Mouse (Mus musculus): ENCODE data around the gene 4931414P19Rik. TPM values are rescaled to one million over a fixed set of nuclear protein-coding genes. Genes with fewer than 3 reads are reported as not detected.
A peak's percentile ranks its signal among the peaks of the same experiment; 100 is the strongest.

4931414P19Rik gene
- polyA plus RNA-seq, 1 experiment, result 6.6 TPM

DNA sequence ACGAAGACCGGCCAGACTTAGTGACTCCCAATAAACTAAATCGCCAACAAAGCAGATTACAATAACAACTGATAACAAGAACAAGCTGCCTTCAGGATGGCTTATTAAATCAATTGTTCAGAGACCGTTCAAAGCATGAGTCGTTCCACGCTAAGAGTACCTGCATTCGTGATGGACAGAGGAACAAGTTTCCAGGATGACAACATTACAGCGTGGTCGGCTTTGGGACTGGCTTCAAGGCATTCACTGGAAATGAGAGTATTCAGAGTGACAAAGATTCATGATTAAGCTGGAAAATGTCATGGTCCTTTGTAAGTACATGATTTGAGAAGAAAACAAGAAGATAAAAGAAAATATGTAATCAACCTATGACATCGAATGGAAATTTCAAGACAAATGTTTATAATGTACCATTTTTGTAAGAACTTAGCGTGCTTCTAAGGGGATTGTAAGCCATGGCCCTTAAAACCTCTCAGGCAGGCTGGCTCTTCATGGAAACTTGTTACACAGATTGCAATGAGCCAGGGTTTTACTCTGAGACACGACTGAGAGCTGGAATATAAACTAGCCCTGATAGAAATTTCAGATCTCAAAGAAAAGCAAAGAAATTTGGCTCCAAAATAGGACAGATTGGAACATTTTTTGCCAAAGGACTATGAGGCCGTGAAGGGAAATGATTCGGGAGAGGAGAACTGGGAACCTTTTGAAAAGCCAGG, 45.1 kb downstream of the 4931414P19Rik start:
- 81% methylated on average over 14 of the region's 14 CpGs for WGBS
- no peak overlapping the region for H3K27ac ChIP-seq (ENCODE audit: control insufficient read depth, insufficient read depth, low read depth, low read length, poor library complexity)
- H3K4me1 ChIP-seq (ENCODE audit: control insufficient read depth, insufficient read depth, low read length), result no peaks in the 10 kb centered on the region
- TF ChIP-seq CTCF (IDR thresholded peaks at IDR 0.05; ENCODE audit: control insufficient read depth, insufficient read depth, low read length), result no peak
- no peak overlapping the region for H3K4me3 ChIP-seq (replicated peaks; ENCODE audit: control insufficient read depth, low read depth, low read length)

DNA sequence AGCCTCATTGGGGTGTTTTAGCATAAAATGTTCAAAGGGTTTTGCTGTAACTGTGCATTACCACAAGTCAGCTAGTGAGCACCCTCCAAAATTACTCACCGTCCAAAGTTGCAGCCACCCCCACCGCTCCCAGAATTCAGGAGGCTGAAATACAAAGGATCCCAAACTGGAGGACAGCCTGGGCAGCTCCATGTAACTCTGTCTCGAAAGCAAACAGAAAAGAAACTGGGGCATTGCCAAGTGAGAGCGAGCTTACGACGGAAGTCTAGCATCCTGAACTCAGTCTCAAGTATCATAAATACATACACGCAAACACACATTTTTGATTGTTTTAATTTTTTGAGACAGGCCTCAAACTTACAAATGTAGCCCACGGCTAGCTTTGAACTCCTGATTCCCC, 48.5 kb downstream of the 4931414P19Rik start:
- H3K27ac ChIP-seq (ENCODE audit: control insufficient read depth, insufficient read depth, low read depth, low read length, poor library complexity), result no peak overlapping the region
- 84% methylated on average over 8 of the region's 8 CpGs for WGBS
- peaks cover 1% of the 10 kb centered on the region; the same call in 1 of the 2 replicates for H3K4me1 ChIP-seq (ENCODE audit: control insufficient read depth, insufficient read depth, low read length)
- TF ChIP-seq POLR2A (IDR thresholded peaks at IDR 0.05; ENCODE audit: borderline replicate concordance, control insufficient read depth, low read depth, low read length), result no peak
- TF ChIP-seq CTCF (IDR thresholded peaks at IDR 0.05; ENCODE audit: control insufficient read depth, insufficient read depth, low read length), result no peak
- H3K4me3 ChIP-seq (replicated peaks; ENCODE audit: control insufficient read depth, low read depth, low read length), result no peak overlapping the region

DNA sequence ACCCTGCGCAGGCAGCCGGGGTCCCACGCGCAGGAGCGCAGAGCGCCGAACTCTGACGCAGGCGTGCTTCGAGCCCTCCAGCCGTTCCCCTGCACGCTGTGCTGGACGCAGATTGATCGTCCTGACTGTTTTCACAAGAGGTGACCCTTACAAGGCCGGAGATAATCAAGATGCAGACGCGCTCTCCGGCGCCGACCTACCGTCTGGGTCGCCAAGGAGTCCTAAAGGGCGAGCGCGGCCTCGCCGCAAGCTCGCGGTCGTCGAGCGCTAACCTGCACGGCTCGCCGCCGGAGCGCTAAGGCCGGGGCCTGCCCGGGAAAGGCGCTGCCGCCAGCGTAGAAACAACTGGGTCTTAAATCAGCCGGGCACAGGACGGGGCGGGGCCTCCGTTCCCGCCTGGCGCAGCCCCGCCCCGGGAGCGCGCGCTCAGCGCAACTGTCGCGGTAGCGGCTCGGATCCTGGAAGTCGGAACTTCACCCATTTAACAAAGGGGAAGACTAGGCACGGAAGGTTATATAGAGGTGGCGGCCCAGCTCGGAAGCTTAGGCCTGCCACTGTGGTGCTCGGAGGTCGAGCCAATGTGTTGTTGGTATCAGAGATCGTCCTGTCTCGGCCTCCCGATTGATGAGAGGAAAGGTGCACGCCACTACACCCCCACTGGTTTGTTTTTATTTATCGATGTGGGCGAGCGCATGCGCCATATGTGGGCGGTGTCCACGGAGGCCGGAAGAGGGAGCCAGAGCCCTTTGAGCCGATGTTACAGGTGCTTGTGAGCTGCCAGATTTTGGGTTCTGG, 51.6 kb downstream of the 4931414P19Rik start, which contains the start of gene Haus4:
Haus4 (minus strand) TSS at position 642 of the 795 bp plus-strand sequence.
- H3K27ac ChIP-seq (ENCODE audit: control insufficient read depth, insufficient read depth, low read depth, low read length, poor library complexity), result peak within 1 kb of the TSS; percentile 98
- under 1% methylated on average over 76 of the region's 76 CpGs for WGBS
- H3K4me3 ChIP-seq (replicated peaks; ENCODE audit: control insufficient read depth, low read depth, low read length), result peak within 1 kb of the TSS; percentile 88
- TF ChIP-seq CTCF (IDR thresholded peaks at IDR 0.05; ENCODE audit: control insufficient read depth, insufficient read depth, low read length), result peak; percentile 80
- peak; percentile 82 for TF ChIP-seq POLR2A (IDR thresholded peaks at IDR 0.05; ENCODE audit: borderline replicate concordance, control insufficient read depth, low read depth, low read length)
- H3K4me1 ChIP-seq (ENCODE audit: control insufficient read depth, insufficient read depth, low read length), result peaks cover 1% of the 10 kb centered on the region; the same call in 1 of the 2 replicates

DNA sequence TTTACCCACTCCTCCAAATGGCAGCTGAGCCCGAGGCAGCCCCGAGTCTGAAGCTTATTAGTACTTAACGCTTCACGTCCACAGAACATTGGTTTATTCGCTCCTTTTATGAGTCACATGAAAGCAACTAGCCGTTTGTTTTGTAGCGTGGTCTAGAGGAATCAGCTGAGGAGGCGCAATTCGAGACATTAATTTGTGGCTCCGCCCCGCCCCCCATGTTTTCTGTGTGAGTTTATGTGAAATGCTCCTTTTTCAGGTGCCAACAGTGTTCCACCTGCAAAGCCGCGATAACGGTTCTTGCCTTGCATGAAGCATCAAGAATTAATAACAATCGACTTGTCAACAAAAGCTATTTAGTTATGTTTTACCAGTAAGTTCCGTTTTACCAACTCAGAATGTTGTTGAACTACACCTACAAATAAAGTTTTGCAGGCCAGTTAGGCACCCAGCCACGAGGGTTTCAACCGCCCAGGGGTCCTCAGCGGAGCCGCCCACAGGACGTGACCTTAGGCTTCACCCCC, 52.3 kb downstream of the 4931414P19Rik start:
- WGBS, result under 1% methylated on average over 21 of the region's 21 CpGs
- H3K27ac ChIP-seq (ENCODE audit: control insufficient read depth, insufficient read depth, low read depth, low read length, poor library complexity), result peak overlapping the region; percentile 98
- peaks cover 1% of the 10 kb centered on the region; the same call in 1 of the 2 replicates for H3K4me1 ChIP-seq (ENCODE audit: control insufficient read depth, insufficient read depth, low read length)
- H3K4me3 ChIP-seq (replicated peaks; ENCODE audit: control insufficient read depth, low read depth, low read length), result peak overlapping the region; percentile 88
- no peak for TF ChIP-seq CTCF (IDR thresholded peaks at IDR 0.05; ENCODE audit: control insufficient read depth, insufficient read depth, low read length)
- TF ChIP-seq POLR2A (IDR thresholded peaks at IDR 0.05; ENCODE audit: borderline replicate concordance, control insufficient read depth, low read depth, low read length), result no peak

DNA sequence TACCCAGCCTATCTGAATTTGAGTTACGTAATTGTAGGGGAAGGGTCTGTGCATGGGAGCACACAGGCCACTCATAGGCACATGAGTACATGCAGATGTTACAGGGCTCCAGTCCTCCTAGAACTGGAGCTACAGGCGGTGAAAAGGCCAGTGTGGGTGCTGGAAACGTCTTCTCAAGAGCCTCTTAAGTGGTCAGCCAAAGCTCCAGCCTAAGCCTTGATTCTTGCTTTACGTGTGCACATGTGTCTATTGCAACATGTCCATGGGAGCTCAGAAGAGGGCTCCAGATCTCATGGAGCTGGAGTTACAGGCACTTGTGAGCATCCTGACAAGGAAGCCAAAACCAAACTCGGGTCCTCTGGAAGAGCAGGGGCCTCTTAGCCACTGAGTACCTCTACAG, 61.1 kb downstream of the 4931414P19Rik start:
- H3K27ac ChIP-seq (ENCODE audit: control insufficient read depth, insufficient read depth, low read depth, low read length, poor library complexity), result no peak overlapping the region
- TF ChIP-seq POLR2A (IDR thresholded peaks at IDR 0.05; ENCODE audit: borderline replicate concordance, control insufficient read depth, low read depth, low read length) (no peak), CTCF (IDR thresholded peaks at IDR 0.05; ENCODE audit: control insufficient read depth, insufficient read depth, low read length) (no peak)
- no peaks in the 10 kb centered on the region for H3K4me1 ChIP-seq (ENCODE audit: control insufficient read depth, insufficient read depth, low read length)
- H3K4me3 ChIP-seq (replicated peaks; ENCODE audit: control insufficient read depth, low read depth, low read length), result no peak overlapping the region
- 89% methylated on average over 5 of the region's 5 CpGs for WGBS

DNA sequence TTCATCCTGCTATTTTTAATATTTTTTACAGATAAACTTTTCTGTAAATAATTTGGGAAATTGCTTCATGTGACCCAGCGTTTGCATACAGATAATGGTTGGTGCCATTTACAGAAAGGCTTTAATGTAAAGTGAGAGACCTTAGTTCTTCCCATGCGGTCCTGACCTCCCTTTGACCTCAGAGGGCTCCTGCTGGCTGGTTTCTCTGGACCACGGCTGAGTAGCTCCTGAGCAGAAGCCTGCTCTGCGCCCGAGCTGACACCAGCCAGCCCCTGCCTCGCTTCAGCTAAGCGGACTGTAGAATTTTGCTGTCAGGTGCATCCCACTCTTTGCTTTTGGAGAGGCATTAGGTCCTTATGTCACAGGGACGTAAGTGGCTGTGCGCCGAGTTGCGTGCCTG, 65.0 kb downstream of the 4931414P19Rik start:
- TF ChIP-seq CTCF (IDR thresholded peaks at IDR 0.05; ENCODE audit: control insufficient read depth, insufficient read depth, low read length) (no peak), POLR2A (IDR thresholded peaks at IDR 0.05; ENCODE audit: borderline replicate concordance, control insufficient read depth, low read depth, low read length) (no peak)
- H3K4me1 ChIP-seq (ENCODE audit: control insufficient read depth, insufficient read depth, low read length), result no peaks in the 10 kb centered on the region
- H3K27ac ChIP-seq (ENCODE audit: control insufficient read depth, insufficient read depth, low read depth, low read length, poor library complexity), result no peak overlapping the region
- WGBS, result 89% methylated on average over 11 of the region's 11 CpGs
- no peak overlapping the region for H3K4me3 ChIP-seq (replicated peaks; ENCODE audit: control insufficient read depth, low read depth, low read length)

DNA sequence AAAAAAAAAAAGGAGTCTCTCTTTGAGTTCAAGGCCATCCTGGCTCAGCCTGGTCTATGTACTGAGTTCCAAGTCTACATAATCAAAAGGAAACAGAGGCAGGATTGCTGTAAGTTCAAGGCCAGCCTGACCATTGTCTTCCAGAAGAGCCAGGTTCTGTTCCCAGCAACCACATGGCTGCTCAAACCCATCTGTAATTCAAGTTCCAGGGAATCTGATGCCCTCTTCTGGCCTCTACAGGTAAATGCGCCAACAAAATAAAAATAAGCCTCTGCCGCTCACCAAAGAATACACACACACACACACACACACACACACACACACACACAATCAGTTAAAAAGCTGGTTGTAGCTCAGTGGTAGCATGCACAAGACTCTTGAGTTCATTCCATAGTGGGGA, 67.2 kb downstream of the 4931414P19Rik start:
- H3K4me1 ChIP-seq (ENCODE audit: control insufficient read depth, insufficient read depth, low read length), result no peaks in the 10 kb centered on the region
- H3K27ac ChIP-seq (ENCODE audit: control insufficient read depth, insufficient read depth, low read depth, low read length, poor library complexity), result no peak overlapping the region
- TF ChIP-seq CTCF (IDR thresholded peaks at IDR 0.05; ENCODE audit: control insufficient read depth, insufficient read depth, low read length) (no peak), POLR2A (IDR thresholded peaks at IDR 0.05; ENCODE audit: borderline replicate concordance, control insufficient read depth, low read depth, low read length) (no peak)
- no peak overlapping the region for H3K4me3 ChIP-seq (replicated peaks; ENCODE audit: control insufficient read depth, low read depth, low read length)
- 92% methylated on average over 2 of the region's 2 CpGs for WGBS

Other genes with a start within 250 kb of the 4931414P19Rik start
- gene Oxa1l, start 245.2 kb downstream of the 4931414P19Rik start, polyA plus RNA-seq (2011; ENCODE audit: insufficient read depth, insufficient read length, low replicate concordance, missing spikeins), result 39.1 and 64.9 TPM in 2 replicates
- 5.8 and 15.2 TPM in 2 replicates for gene Slc7a7, start 188.2 kb downstream of the 4931414P19Rik start, polyA plus RNA-seq (2011; ENCODE audit: insufficient read depth, insufficient read length, low replicate concordance, missing spikeins)
- 81.1 and 169 TPM in 2 replicates for gene Mrpl52, start 179.1 kb downstream of the 4931414P19Rik start, polyA plus RNA-seq (2011; ENCODE audit: insufficient read depth, insufficient read length, low replicate concordance, missing spikeins)
- gene Mmp14, start 174.4 kb downstream of the 4931414P19Rik start, polyA plus RNA-seq (2011; ENCODE audit: insufficient read depth, insufficient read length, low replicate concordance, missing spikeins), result 6.7 and 17.2 TPM in 2 replicates
- gene Lrp10, start 141.9 kb downstream of the 4931414P19Rik start, polyA plus RNA-seq (2011; ENCODE audit: insufficient read depth, insufficient read length, low replicate concordance, missing spikeins), result 21.5 and 29.0 TPM in 2 replicates
- 0.80 TPM in 1 of 2 replicates, not detected in the other for gene Rem2, start 129.9 kb downstream of the 4931414P19Rik start, polyA plus RNA-seq (2011; ENCODE audit: insufficient read depth, insufficient read length, low replicate concordance, missing spikeins)
- gene Prmt5, start 88.5 kb downstream of the 4931414P19Rik start, polyA plus RNA-seq (2011; ENCODE audit: insufficient read depth, insufficient read length, low replicate concordance, missing spikeins), result 15.6 and 49.1 TPM in 2 replicates
- gene Haus4, start 51.4 kb downstream of the 4931414P19Rik start, polyA plus RNA-seq (2011; ENCODE audit: insufficient read depth, insufficient read length, low replicate concordance, missing spikeins), result 32.6 and 33.5 TPM in 2 replicates
- gene Ajuba, start 28.4 kb downstream of the 4931414P19Rik start, polyA plus RNA-seq (2011; ENCODE audit: insufficient read depth, insufficient read length, low replicate concordance, missing spikeins), result 5.1 TPM in 1 of 2 replicates, not detected in the other
- 69.3 and 91.4 TPM in 2 replicates for gene Psmb5, start 12.0 kb upstream of the 4931414P19Rik start, polyA plus RNA-seq (2011; ENCODE audit: insufficient read depth, insufficient read length, low replicate concordance, missing spikeins)
- gene Psmb11, start 15.4 kb upstream of the 4931414P19Rik start, polyA plus RNA-seq (2011; ENCODE audit: insufficient read depth, insufficient read length, low replicate concordance, missing spikeins), result 0.47 TPM in 1 of 2 replicates, not detected in the other
- not detected in 2 replicates for gene Gm17606, start 35.0 kb upstream of the 4931414P19Rik start, polyA plus RNA-seq (2011; ENCODE audit: insufficient read depth, insufficient read length, low replicate concordance, missing spikeins)
- gene Cdh24, start 35.4 kb upstream of the 4931414P19Rik start, polyA plus RNA-seq (2011; ENCODE audit: insufficient read depth, insufficient read length, low replicate concordance, missing spikeins), result 4.1 and 7.0 TPM in 2 replicates
- gene 1700123O20Rik, start 80.2 kb upstream of the 4931414P19Rik start, polyA plus RNA-seq (2011; ENCODE audit: insufficient read depth, insufficient read length, low replicate concordance, missing spikeins), result 14.8 and 35.0 TPM in 2 replicates
- 284 and 378 TPM in 2 replicates for gene Acin1, start 80.9 kb upstream of the 4931414P19Rik start, polyA plus RNA-seq (2011; ENCODE audit: insufficient read depth, insufficient read length, low replicate concordance, missing spikeins)
- gene Gm29776, start 92.8 kb upstream of the 4931414P19Rik start, polyA plus RNA-seq (2011; ENCODE audit: insufficient read depth, insufficient read length, low replicate concordance, missing spikeins), result not detected in 2 replicates
- 41.3 and 90.9 TPM in 2 replicates for gene Cebpe, start 106.2 kb upstream of the 4931414P19Rik start, polyA plus RNA-seq (2011; ENCODE audit: insufficient read depth, insufficient read length, low replicate concordance, missing spikeins)
- gene Slc7a8, start 176.0 kb upstream of the 4931414P19Rik start, polyA plus RNA-seq (2011; ENCODE audit: insufficient read depth, insufficient read length, low replicate concordance, missing spikeins), result 2.6 and 4.5 TPM in 2 replicates
- gene Rnf212b, start 208.1 kb upstream of the 4931414P19Rik start, polyA plus RNA-seq (2011; ENCODE audit: insufficient read depth, insufficient read length, low replicate concordance, missing spikeins), result not detected in 2 replicates